Mouse (Mus musculus): Measurements from ENCODE around the gene Glb1. TPM values are rescaled to one million over a fixed set of nuclear protein-coding genes. Genes with fewer than 3 reads are reported as not detected.

Gene Glb1
- polyA plus RNA-seq, 1 experiment from 2014 or later = 21.9 TPM

DNA sequence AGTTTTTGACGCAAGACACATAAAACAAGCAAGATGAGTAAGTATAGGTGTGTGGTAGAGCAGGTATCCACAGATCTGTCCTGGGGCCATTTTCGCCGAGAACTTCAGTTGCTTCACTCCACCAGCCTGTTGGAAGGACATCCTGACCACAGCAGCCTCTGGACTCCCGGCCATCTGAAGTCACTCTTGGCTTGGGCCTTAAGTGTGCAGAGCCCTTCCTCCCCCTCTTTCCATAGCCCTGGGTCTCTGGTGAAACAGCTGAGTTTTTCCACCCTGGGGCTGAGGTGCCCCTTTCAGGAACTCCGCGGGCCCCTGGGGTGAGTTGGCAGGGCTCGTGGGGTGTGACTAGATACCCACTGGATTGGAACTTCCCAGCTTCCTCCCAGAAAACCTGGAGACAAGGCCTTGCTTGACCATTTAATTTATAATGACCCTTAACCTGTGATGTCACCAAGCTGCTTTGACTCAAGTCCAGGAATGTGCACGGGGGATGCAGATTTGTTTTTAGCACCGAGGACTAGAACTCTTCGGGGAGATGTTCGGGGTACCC, 9.5 kb downstream of the Glb1 start:
- Histone ChIP-seq H3K27ac (ENCODE audit: low read depth, low read length) (no peak overlapping the region), H3K4me1 (replicated peaks; ENCODE audit: control insufficient read depth, insufficient read depth, low read length) (no peaks in the 10 kb centered on the region), H3K4me2 (replicated peaks; ENCODE audit: low read depth, low read length) (no peak overlapping the region), H3K9ac (ENCODE audit: low read depth, low read length) (no peak overlapping the region), H3K9me3 (ENCODE audit: control insufficient read depth, low read length) (no peaks in the 10 kb centered on the region), H3K4me3 (ENCODE audit: low read depth, low read length) (no peak overlapping the region), H3K27me3 (ENCODE audit: control insufficient read depth, insufficient read depth, low read length) (no peaks in the 10 kb centered on the region), H3K36me3 (ENCODE audit: control insufficient read depth, insufficient read depth, low read length) (0 out of 2 replicates have a peak, but pooled peaks cover 2% of the 10 kb centered on the region)
- WGBS = 94% methylated on average over 11 of the region's 11 CpGs
- DNase-seq (ENCODE audit: low spot score) (no peak), ATAC-seq (ENCODE audit: low FRiP score) (no peak)

DNA sequence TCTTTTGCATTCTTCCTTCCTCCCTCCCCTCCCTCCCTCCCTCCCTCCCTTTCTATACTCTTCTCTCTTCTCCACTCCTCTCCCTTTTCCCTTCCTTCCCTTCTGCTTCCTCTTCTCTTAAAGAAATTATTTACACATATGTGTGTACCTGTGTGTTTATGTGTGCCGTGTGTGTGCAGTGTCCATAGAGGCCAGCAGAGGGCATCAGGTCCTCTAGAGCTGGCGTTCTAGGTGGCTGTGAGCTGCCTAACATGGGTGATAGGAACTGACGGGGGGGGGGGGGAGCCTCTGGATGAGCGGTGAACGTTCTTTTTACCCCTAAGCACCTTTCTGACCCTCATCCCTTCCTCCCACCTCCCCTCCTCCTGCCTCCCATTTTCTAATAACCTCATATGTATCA, 10.4 kb downstream of the Glb1 start:
- H3K9ac ChIP-seq (ENCODE audit: low read depth, low read length) = no peak overlapping the region
- H3K9me3 ChIP-seq (ENCODE audit: control insufficient read depth, low read length) = no peaks in the 10 kb centered on the region
- no peak for DNase-seq (ENCODE audit: low spot score)
- H3K4me3 ChIP-seq (ENCODE audit: low read depth, low read length) = no peak overlapping the region
- ATAC-seq (ENCODE audit: low FRiP score) = no peak
- WGBS = 74% methylated on average over 5 of the region's 5 CpGs
- H3K4me2 ChIP-seq (replicated peaks; ENCODE audit: low read depth, low read length) = no peak overlapping the region
- no peaks in the 10 kb centered on the region for H3K4me1 ChIP-seq (replicated peaks; ENCODE audit: control insufficient read depth, insufficient read depth, low read length)
- no peak overlapping the region for H3K27ac ChIP-seq (ENCODE audit: low read depth, low read length)
- no peaks in the 10 kb centered on the region for H3K36me3 ChIP-seq (ENCODE audit: control insufficient read depth, insufficient read depth, low read length)
- no peaks in the 10 kb centered on the region for H3K27me3 ChIP-seq (ENCODE audit: control insufficient read depth, insufficient read depth, low read length)

DNA sequence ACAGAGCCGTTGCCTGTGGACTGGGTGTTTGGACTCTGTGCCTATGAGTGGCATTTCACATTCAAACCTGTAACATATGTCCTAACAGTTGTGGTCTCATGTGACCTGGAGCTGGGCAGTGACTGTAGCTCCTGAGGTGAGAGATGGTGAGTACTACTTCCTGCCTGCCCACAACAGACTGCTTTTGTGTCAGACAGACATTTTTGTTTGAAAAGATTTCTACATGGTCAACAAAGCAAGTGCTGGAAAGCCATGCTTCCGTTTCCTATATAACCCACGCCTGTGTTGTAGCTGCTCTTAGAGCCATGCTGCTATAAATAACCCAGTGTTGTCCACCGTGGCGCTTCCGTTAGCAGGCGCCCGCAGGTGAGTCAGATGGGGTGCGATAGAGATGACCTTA, 11.5 kb downstream of the Glb1 start:
- Histone ChIP-seq H3K4me3 (ENCODE audit: low read depth, low read length) (no peak overlapping the region), H3K9me3 (ENCODE audit: control insufficient read depth, low read length) (no peaks in the 10 kb centered on the region), H3K27me3 (ENCODE audit: control insufficient read depth, insufficient read depth, low read length) (no peaks in the 10 kb centered on the region), H3K36me3 (ENCODE audit: control insufficient read depth, insufficient read depth, low read length) (no peaks in the 10 kb centered on the region), H3K4me1 (replicated peaks; ENCODE audit: control insufficient read depth, insufficient read depth, low read length) (no peaks in the 10 kb centered on the region), H3K27ac (ENCODE audit: low read depth, low read length) (no peak overlapping the region), H3K4me2 (replicated peaks; ENCODE audit: low read depth, low read length) (no peak overlapping the region), H3K9ac (ENCODE audit: low read depth, low read length) (no peak overlapping the region)
- no peak for DNase-seq (ENCODE audit: low spot score)
- WGBS = 94% methylated on average over 9 of the region's 9 CpGs
- ATAC-seq (ENCODE audit: low FRiP score) = no peak

DNA sequence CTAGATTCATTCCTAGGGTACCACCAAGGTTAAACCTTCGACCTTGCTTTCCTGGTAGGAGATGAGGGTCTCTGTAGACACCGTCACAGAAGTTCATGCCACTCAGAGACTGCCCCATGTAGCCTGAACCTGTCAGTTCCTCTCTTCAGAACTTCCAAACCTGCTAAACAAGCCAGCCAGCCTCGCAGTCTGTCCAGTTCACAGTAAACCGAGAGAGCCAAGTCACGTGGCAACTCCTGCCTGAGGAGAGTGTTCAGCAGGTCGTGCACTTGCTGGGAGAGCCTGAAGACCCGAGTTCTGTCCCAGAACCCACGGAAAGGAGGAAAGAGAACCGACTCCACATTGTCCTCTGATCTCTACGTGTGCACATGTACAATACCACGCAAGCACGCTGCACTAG, 13.0 kb downstream of the Glb1 start:
- no peak for DNase-seq (ENCODE audit: low spot score)
- Histone ChIP-seq H3K9me3 (ENCODE audit: control insufficient read depth, low read length) (no peaks in the 10 kb centered on the region), H3K4me3 (ENCODE audit: low read depth, low read length) (no peak overlapping the region), H3K9ac (ENCODE audit: low read depth, low read length) (no peak overlapping the region), H3K27me3 (ENCODE audit: control insufficient read depth, insufficient read depth, low read length) (no peaks in the 10 kb centered on the region), H3K36me3 (ENCODE audit: control insufficient read depth, insufficient read depth, low read length) (no peaks in the 10 kb centered on the region), H3K27ac (ENCODE audit: low read depth, low read length) (no peak overlapping the region), H3K4me1 (replicated peaks; ENCODE audit: control insufficient read depth, insufficient read depth, low read length) (no peaks in the 10 kb centered on the region), H3K4me2 (replicated peaks; ENCODE audit: low read depth, low read length) (no peak overlapping the region)
- 93% methylated on average over 12 of the region's 12 CpGs for WGBS
- no peak for ATAC-seq (ENCODE audit: low FRiP score)

DNA sequence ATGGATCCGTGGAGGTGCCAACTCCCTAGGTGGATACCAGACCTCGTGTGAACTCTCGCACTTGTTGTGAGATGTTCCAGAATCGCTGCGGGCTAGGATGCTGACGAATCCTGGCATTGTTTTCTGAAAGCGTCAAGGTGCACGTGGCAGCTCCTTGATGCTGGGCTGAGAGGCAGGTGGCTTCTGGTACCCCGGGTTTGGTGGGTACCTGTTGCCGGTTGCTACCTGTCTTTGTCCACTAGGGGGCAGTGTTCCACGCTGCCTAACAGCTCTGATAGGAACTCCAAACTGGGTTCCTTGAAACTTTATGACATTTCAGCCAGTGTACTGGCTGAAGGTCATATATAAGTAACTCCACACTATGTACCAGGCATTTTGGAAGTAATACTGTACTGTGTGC, 14.8 kb downstream of the Glb1 start:
- 24% methylated on average over 11 of the region's 11 CpGs for WGBS
- no peak overlapping the region for H3K4me3 ChIP-seq (ENCODE audit: low read depth, low read length)
- DNase-seq (ENCODE audit: low spot score) (peak; percentile 82), ATAC-seq (ENCODE audit: low FRiP score) (no peak)
- no peaks in the 10 kb centered on the region for H3K36me3 ChIP-seq (ENCODE audit: control insufficient read depth, insufficient read depth, low read length)
- H3K27ac ChIP-seq (ENCODE audit: low read depth, low read length) = no peak overlapping the region
- H3K4me2 ChIP-seq (replicated peaks; ENCODE audit: low read depth, low read length) = no peak overlapping the region
- H3K4me1 ChIP-seq (replicated peaks; ENCODE audit: control insufficient read depth, insufficient read depth, low read length) = no peaks in the 10 kb centered on the region
- no peaks in the 10 kb centered on the region for H3K9me3 ChIP-seq (ENCODE audit: control insufficient read depth, low read length)
- H3K27me3 ChIP-seq (ENCODE audit: control insufficient read depth, insufficient read depth, low read length) = no peaks in the 10 kb centered on the region
- H3K9ac ChIP-seq (ENCODE audit: low read depth, low read length) = no peak overlapping the region

DNA sequence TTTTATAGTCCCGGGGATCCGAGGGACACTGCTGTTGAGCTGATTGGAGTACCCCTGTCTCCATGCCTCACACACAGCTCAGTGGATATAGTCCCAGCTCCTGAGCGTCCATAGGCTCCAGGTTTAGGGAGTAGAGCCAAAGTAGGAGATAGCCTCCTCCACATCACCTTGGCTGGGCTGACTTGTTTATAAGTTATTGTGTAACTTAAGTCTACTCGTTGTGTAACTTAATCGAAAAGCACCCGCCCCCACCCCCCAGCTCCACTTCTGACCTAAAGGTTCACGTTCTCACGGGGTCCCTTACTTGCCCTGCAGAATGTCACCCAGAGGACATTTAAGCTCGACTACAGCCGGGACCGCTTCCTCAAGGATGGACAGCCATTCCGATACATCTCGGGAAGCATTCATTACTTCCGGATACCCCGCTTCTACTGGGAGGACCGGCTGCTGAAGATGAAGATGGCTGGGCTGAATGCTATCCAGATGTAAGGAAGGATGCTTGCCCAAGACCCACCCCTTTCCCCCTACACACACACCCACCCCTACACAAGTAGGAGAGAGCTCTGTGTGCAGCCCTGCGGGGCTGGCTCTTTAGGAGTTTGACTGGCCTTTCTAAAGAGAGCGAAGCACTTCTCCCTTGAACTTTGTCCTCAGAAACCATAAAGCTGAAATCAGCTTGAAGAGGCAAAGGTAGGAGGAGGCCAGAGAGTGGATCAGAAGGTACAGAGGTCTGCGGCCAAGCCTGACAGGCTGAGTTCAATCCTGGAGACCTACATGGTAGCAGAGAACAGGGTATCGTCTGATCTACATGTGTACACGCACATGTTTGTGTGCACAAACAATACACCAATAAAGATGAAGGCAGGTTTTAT, 16.0 kb downstream of the Glb1 start:
- DNase-seq (ENCODE audit: low spot score) = no peak
- no peaks in the 10 kb centered on the region for H3K9me3 ChIP-seq (ENCODE audit: control insufficient read depth, low read length)
- no peaks in the 10 kb centered on the region for H3K27me3 ChIP-seq (ENCODE audit: control insufficient read depth, insufficient read depth, low read length)
- ATAC-seq (ENCODE audit: low FRiP score) = no peak
- WGBS = 94% methylated on average over 21 of the region's 21 CpGs
- H3K36me3 ChIP-seq (ENCODE audit: control insufficient read depth, insufficient read depth, low read length) = no peaks in the 10 kb centered on the region
- H3K9ac ChIP-seq (ENCODE audit: low read depth, low read length) = no peak overlapping the region
- no peaks in the 10 kb centered on the region for H3K4me1 ChIP-seq (replicated peaks; ENCODE audit: control insufficient read depth, insufficient read depth, low read length)
- H3K4me2 ChIP-seq (replicated peaks; ENCODE audit: low read depth, low read length) = no peak overlapping the region
- H3K4me3 ChIP-seq (ENCODE audit: low read depth, low read length) = no peak overlapping the region
- H3K27ac ChIP-seq (ENCODE audit: low read depth, low read length) = no peak overlapping the region

DNA sequence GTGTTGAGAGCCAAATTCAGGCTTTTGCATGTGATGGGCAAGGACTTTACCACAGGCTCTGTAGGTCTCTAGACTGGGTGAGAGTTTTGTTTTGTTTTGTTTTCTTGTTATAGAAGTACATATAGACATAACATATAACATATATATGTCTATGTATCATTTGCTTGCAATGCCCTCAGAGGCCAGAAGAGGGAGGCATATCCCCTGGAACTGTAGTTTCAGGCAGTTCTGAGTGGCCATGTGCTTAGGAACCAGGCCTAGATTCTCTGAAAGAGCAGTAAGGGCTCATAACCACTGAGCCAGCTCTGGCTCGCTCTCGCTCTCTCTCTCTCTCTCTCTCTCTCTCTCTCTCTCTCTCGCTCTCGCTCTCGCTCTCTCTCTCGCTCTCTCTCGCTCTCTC, 17.3 kb downstream of the Glb1 start:
- no peak for ATAC-seq (ENCODE audit: low FRiP score)
- H3K27me3 ChIP-seq (ENCODE audit: control insufficient read depth, insufficient read depth, low read length) = no peaks in the 10 kb centered on the region
- no peaks in the 10 kb centered on the region for H3K36me3 ChIP-seq (ENCODE audit: control insufficient read depth, insufficient read depth, low read length)
- H3K4me3 ChIP-seq (ENCODE audit: low read depth, low read length) = no peak overlapping the region
- H3K4me1 ChIP-seq (replicated peaks; ENCODE audit: control insufficient read depth, insufficient read depth, low read length) = no peaks in the 10 kb centered on the region
- no peak overlapping the region for H3K4me2 ChIP-seq (replicated peaks; ENCODE audit: low read depth, low read length)
- no peaks in the 10 kb centered on the region for H3K9me3 ChIP-seq (ENCODE audit: control insufficient read depth, low read length)
- no peak overlapping the region for H3K9ac ChIP-seq (ENCODE audit: low read depth, low read length)
- peak; percentile 75 for DNase-seq (ENCODE audit: low spot score)
- WGBS = 83% methylated on average over 2 of the region's 7 CpGs
- H3K27ac ChIP-seq (ENCODE audit: low read depth, low read length) = no peak overlapping the region

DNA sequence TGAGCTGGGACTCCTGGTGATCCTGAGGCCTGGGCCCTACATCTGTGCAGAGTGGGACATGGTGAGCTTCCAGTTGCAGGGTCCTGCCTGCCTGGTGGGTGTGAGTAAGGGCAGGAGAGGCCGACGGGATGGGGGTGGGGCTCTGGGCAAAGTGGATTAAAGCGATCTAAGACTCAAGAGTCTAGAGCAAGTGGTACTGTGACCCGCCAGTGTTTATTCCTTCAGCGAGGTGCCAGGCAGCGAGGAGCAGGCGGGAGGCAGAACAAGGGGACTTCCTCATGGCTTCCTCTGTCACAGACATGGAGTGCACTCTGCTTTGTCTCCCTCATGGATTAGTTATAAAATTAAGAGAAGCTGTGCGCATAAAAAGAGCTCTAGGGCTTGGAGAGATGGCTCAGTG, 19.6 kb downstream of the Glb1 start:
- Histone ChIP-seq H3K9me3 (ENCODE audit: control insufficient read depth, low read length) (no peaks in the 10 kb centered on the region), H3K4me1 (replicated peaks; ENCODE audit: control insufficient read depth, insufficient read depth, low read length) (no peaks in the 10 kb centered on the region), H3K27ac (ENCODE audit: low read depth, low read length) (no peak overlapping the region), H3K4me2 (replicated peaks; ENCODE audit: low read depth, low read length) (no peak overlapping the region), H3K9ac (ENCODE audit: low read depth, low read length) (no peak overlapping the region), H3K27me3 (ENCODE audit: control insufficient read depth, insufficient read depth, low read length) (no peaks in the 10 kb centered on the region), H3K36me3 (ENCODE audit: control insufficient read depth, insufficient read depth, low read length) (no peaks in the 10 kb centered on the region), H3K4me3 (ENCODE audit: low read depth, low read length) (no peak overlapping the region)
- ATAC-seq (ENCODE audit: low FRiP score) (no peak), DNase-seq (ENCODE audit: low spot score) (no peak)
- 90% methylated on average over 8 of the region's 8 CpGs for WGBS

DNA sequence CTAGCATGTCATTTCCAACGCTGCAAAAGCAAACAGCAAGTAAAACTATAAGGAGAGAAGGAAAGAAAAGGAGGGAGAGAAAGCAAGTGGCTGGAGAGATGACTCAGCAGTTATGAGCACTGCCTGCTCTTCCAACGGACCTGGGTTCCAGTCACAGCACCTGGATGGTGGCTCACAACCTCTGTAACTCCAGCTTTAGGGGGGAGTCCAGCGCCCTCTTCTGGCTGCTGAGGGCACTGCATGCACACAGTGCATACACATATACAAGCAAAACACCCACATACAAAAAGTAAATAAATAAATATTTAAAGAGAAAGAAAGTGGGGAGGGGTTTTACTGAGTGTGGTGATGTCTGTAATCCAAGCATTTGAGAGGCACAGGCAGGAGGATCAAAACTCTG, 20.2 kb downstream of the Glb1 start:
- no peak overlapping the region for H3K4me3 ChIP-seq (ENCODE audit: low read depth, low read length)
- H3K4me2 ChIP-seq (replicated peaks; ENCODE audit: low read depth, low read length) = no peak overlapping the region
- no peak overlapping the region for H3K27ac ChIP-seq (ENCODE audit: low read depth, low read length)
- H3K9ac ChIP-seq (ENCODE audit: low read depth, low read length) = no peak overlapping the region
- no peaks in the 10 kb centered on the region for H3K27me3 ChIP-seq (ENCODE audit: control insufficient read depth, insufficient read depth, low read length)
- no peaks in the 10 kb centered on the region for H3K4me1 ChIP-seq (replicated peaks; ENCODE audit: control insufficient read depth, insufficient read depth, low read length)
- H3K36me3 ChIP-seq (ENCODE audit: control insufficient read depth, insufficient read depth, low read length) = no peaks in the 10 kb centered on the region
- DNase-seq (ENCODE audit: low spot score) (no peak), ATAC-seq (ENCODE audit: low FRiP score) (no peak)
- 67% methylated on average over 3 of the region's 3 CpGs for WGBS
- H3K9me3 ChIP-seq (ENCODE audit: control insufficient read depth, low read length) = no peaks in the 10 kb centered on the region

Data from hindbrain, embryonic 11.5 days (tissue).